Mouse (Mus musculus): ENCODE results near the gene Tgfbr3. TPM values are rescaled to one million over a fixed set of nuclear protein-coding genes. Genes with fewer than 3 reads are reported as not detected.

Gene Tgfbr3
- polyA plus RNA-seq, 1 experiment from 2014 or later: 6.6 TPM

GRCm38 (mm10) chr5:107220936-107221335 lies 68.5 kb downstream of the Tgfbr3 start:
- WGBS: 56% methylated on average over 5 of the region's 5 CpGs
- Histone ChIP-seq H3K4me2 (no peak overlapping the region), H3K9ac (replicated peaks) (no peak overlapping the region), H3K36me3 (no peaks in the 10 kb centered on the region), H3K27ac (replicated peaks) (no peak overlapping the region), H3K27me3 (replicated peaks) (no peaks in the 10 kb centered on the region), H3K4me3 (replicated peaks) (no peak overlapping the region), H3K4me1 (peaks cover 24% of the 10 kb centered on the region), H3K9me3 (replicated peaks) (no peaks in the 10 kb centered on the region)
- no peak for ATAC-seq (ENCODE audit: low FRiP score)

- Histone ChIP-seq H3K36me3 (no peaks in the 10 kb centered on the region), H3K4me3 (replicated peaks) (no peak overlapping the region), H3K4me2 (no peak overlapping the region), H3K27me3 (replicated peaks) (no peaks in the 10 kb centered on the region), H3K4me1 (peaks cover 24% of the 10 kb centered on the region), H3K9me3 (replicated peaks) (no peaks in the 10 kb centered on the region), H3K27ac (replicated peaks) (no peak overlapping the region), H3K9ac (replicated peaks) (no peak overlapping the region)
- ATAC-seq (ENCODE audit: low FRiP score): no peak
- 81% methylated on average over 6 of the region's 6 CpGs for WGBS
Observed at GRCm38 (mm10) chr5:107219883-107220282, 69.5 kb downstream of the Tgfbr3 start.

- Histone ChIP-seq H3K4me2 (no peak overlapping the region), H3K4me1 (peaks cover 24% of the 10 kb centered on the region), H3K9me3 (replicated peaks) (no peaks in the 10 kb centered on the region), H3K9ac (replicated peaks) (no peak overlapping the region), H3K36me3 (no peaks in the 10 kb centered on the region), H3K27ac (replicated peaks) (no peak overlapping the region), H3K4me3 (replicated peaks) (no peak overlapping the region), H3K27me3 (replicated peaks) (no peaks in the 10 kb centered on the region)
- WGBS: 94% methylated on average over 6 of the region's 6 CpGs
- ATAC-seq (ENCODE audit: low FRiP score): no peak
Observed at GRCm38 (mm10) chr5:107219318-107219717, 70.1 kb downstream of the Tgfbr3 start.

- peaks cover 24% of the 10 kb centered on the region for H3K4me1 ChIP-seq
- no peaks in the 10 kb centered on the region for H3K9me3 ChIP-seq (replicated peaks)
- no peak overlapping the region for H3K27ac ChIP-seq (replicated peaks)
- no peak overlapping the region for H3K4me3 ChIP-seq (replicated peaks)
- no peaks in the 10 kb centered on the region for H3K27me3 ChIP-seq (replicated peaks)
- no peaks in the 10 kb centered on the region for H3K36me3 ChIP-seq
- H3K9ac ChIP-seq (replicated peaks): no peak overlapping the region
- 87% methylated on average over 3 of the region's 3 CpGs for WGBS
- no peak overlapping the region for H3K4me2 ChIP-seq
- no peak for ATAC-seq (ENCODE audit: low FRiP score)
Observed at GRCm38 (mm10) chr5:107218594-107218993, 70.8 kb downstream of the Tgfbr3 start.

GRCm38 (mm10) chr5:107217139-107217538 lies 72.3 kb downstream of the Tgfbr3 start:
- Histone ChIP-seq H3K9ac (replicated peaks) (no peak overlapping the region), H3K4me2 (no peak overlapping the region), H3K27ac (replicated peaks) (no peak overlapping the region), H3K9me3 (replicated peaks) (no peaks in the 10 kb centered on the region), H3K4me3 (replicated peaks) (no peak overlapping the region), H3K36me3 (no peaks in the 10 kb centered on the region), H3K4me1 (peaks cover 13% of the 10 kb centered on the region), H3K27me3 (replicated peaks) (no peaks in the 10 kb centered on the region)
- WGBS: 31% methylated on average over 2 of the region's 2 CpGs
- no peak for ATAC-seq (ENCODE audit: low FRiP score)

- Histone ChIP-seq H3K36me3 (no peaks in the 10 kb centered on the region), H3K9ac (replicated peaks) (no peak overlapping the region), H3K4me2 (no peak overlapping the region), H3K27ac (replicated peaks) (no peak overlapping the region), H3K9me3 (replicated peaks) (no peaks in the 10 kb centered on the region), H3K27me3 (replicated peaks) (no peaks in the 10 kb centered on the region), H3K4me3 (replicated peaks) (no peak overlapping the region), H3K4me1 (no peaks in the 10 kb centered on the region)
- ATAC-seq (ENCODE audit: low FRiP score): no peak
- 80% methylated on average over 9 of the region's 9 CpGs for WGBS
Observed at GRCm38 (mm10) chr5:107213373-107214132, 75.9 kb downstream of the Tgfbr3 start.

- Histone ChIP-seq H3K36me3 (no peaks in the 10 kb centered on the region), H3K9me3 (replicated peaks) (no peaks in the 10 kb centered on the region), H3K4me3 (replicated peaks) (no peak overlapping the region), H3K27ac (replicated peaks) (no peak overlapping the region), H3K27me3 (replicated peaks) (no peaks in the 10 kb centered on the region), H3K4me1 (no peaks in the 10 kb centered on the region), H3K4me2 (no peak overlapping the region), H3K9ac (replicated peaks) (no peak overlapping the region)
- WGBS: 93% methylated on average over 10 of the region's 10 CpGs
- ATAC-seq (ENCODE audit: low FRiP score): no peak
Observed at GRCm38 (mm10) chr5:107211830-107212370, 77.5 kb downstream of the Tgfbr3 start.

- Histone ChIP-seq H3K9ac (replicated peaks) (no peak overlapping the region), H3K27me3 (replicated peaks) (no peaks in the 10 kb centered on the region), H3K4me3 (replicated peaks) (no peak overlapping the region), H3K4me2 (no peak overlapping the region), H3K4me1 (no peaks in the 10 kb centered on the region), H3K27ac (replicated peaks) (no peak overlapping the region), H3K9me3 (replicated peaks) (no peaks in the 10 kb centered on the region), H3K36me3 (no peaks in the 10 kb centered on the region)
- ATAC-seq (ENCODE audit: low FRiP score): no peak
- WGBS: 83% methylated on average over 2 of the region's 2 CpGs
Observed at GRCm38 (mm10) chr5:107210040-107210439, 79.4 kb downstream of the Tgfbr3 start.

GRCm38 (mm10) chr5:107207911-107208310 lies 81.5 kb downstream of the Tgfbr3 start:
- Histone ChIP-seq H3K4me2 (no peak overlapping the region), H3K27ac (replicated peaks) (no peak overlapping the region), H3K27me3 (replicated peaks) (no peaks in the 10 kb centered on the region), H3K36me3 (no peaks in the 10 kb centered on the region), H3K9me3 (replicated peaks) (no peaks in the 10 kb centered on the region), H3K4me3 (replicated peaks) (no peak overlapping the region), H3K9ac (replicated peaks) (no peak overlapping the region), H3K4me1 (peaks cover 2% of the 10 kb centered on the region; the same call in 1 of the 2 replicates)
- WGBS: 79% methylated on average over 5 of the region's 5 CpGs
- ATAC-seq (ENCODE audit: low FRiP score): no peak

- H3K4me1 ChIP-seq: peaks cover 11% of the 10 kb centered on the region
- H3K36me3 ChIP-seq: no peaks in the 10 kb centered on the region
- no peak for ATAC-seq (ENCODE audit: low FRiP score)
- no peak overlapping the region for H3K4me2 ChIP-seq
- H3K4me3 ChIP-seq (replicated peaks): no peak overlapping the region
- no peaks in the 10 kb centered on the region for H3K9me3 ChIP-seq (replicated peaks)
- H3K27ac ChIP-seq (replicated peaks): no peak overlapping the region
- H3K9ac ChIP-seq (replicated peaks): no peak overlapping the region
- H3K27me3 ChIP-seq (replicated peaks): no peaks in the 10 kb centered on the region
Observed at GRCm38 (mm10) chr5:107204306-107204705, 85.1 kb downstream of the Tgfbr3 start.

GRCm38 (mm10) chr5:107202801-107203559 lies 86.4 kb downstream of the Tgfbr3 start:
- no peak for ATAC-seq (ENCODE audit: low FRiP score)
- no peak overlapping the region for H3K27ac ChIP-seq (replicated peaks)
- no peaks in the 10 kb centered on the region for H3K36me3 ChIP-seq
- peaks cover 11% of the 10 kb centered on the region for H3K4me1 ChIP-seq
- H3K27me3 ChIP-seq (replicated peaks): no peaks in the 10 kb centered on the region
- H3K9ac ChIP-seq (replicated peaks): no peak overlapping the region
- 30% methylated on average over 8 of the region's 8 CpGs for WGBS
- no peak overlapping the region for H3K4me3 ChIP-seq (replicated peaks)
- no peak overlapping the region for H3K4me2 ChIP-seq
- H3K9me3 ChIP-seq (replicated peaks): no peaks in the 10 kb centered on the region

Data from neural tube, embryonic 15.5 days (tissue).